Mouse (Mus musculus): ENCODE measurements around the gene Fam172a.

GRCm38 (mm10) chr13:77717499-77717898 lies 15.7 kb downstream of the Fam172a start:
- TF ChIP-seq GATA1 (IDR thresholded peaks at IDR 0.05; ENCODE audit: low read length) (no peak), TAL1 (IDR thresholded peaks at IDR 0.05; ENCODE audit: low read length) (no peak)

All from erythroblast, embryonic 14.5 days (primary cell).